In genomic region chr3:116333711-116334110, GRCm38 (mm10) we compare ENCODE assay signal across 16 mouse cellular contexts.
"Had no signal": no experiment of that assay in that cellular context is flagged by ENCODE, and none has a peak within 500 bp of the region (broad histone marks: within the 10 kb centered on the region; RNA-seq: fewer than 3 reads in every experiment).

No protein-coding gene starts in this region.

- H3K27ac ChIP-seq: heart, adult 2 months; hindbrain, embryonic 13.5 days; hindbrain, embryonic 15.5 days; hindbrain, postnatal 0 days; kidney, embryonic 15.5 days; kidney, postnatal 0 days; limb, embryonic 13.5 days; limb, embryonic 15.5 days; liver, embryonic 14.5 days had no signal

- DNase-seq: gastrocnemius, postnatal 36 days; kidney, adult 11 months; layer of hippocampus, adult 9-11 months; layer of hippocampus, postnatal 36 days had no signal

- H3K9me3 ChIP-seq: heart, embryonic 12.5 days; hindbrain, embryonic 13.5 days; hindbrain, embryonic 15.5 days; kidney, embryonic 15.5 days; limb, embryonic 13.5 days; limb, embryonic 15.5 days had no signal

- ATAC-seq: forebrain, postnatal 0 days; hindbrain, postnatal 0 days had no signal

- H3K4me2 ChIP-seq: heart, embryonic 12.5 days; hindbrain, embryonic 13.5 days; hindbrain, embryonic 15.5 days; kidney, embryonic 15.5 days; limb, embryonic 13.5 days; limb, embryonic 15.5 days; liver, embryonic 11.5 days had no signal

- H3K27me3 ChIP-seq: heart, embryonic 12.5 days; hindbrain, embryonic 13.5 days; hindbrain, embryonic 15.5 days; kidney, embryonic 15.5 days; limb, embryonic 13.5 days; limb, embryonic 15.5 days had no signal

- H3K4me3 ChIP-seq: heart, adult 2 months; heart, embryonic 12.5 days; hindbrain, embryonic 13.5 days; hindbrain, embryonic 15.5 days; kidney, embryonic 15.5 days; limb, embryonic 13.5 days; limb, embryonic 15.5 days had no signal

- H3K4me1 ChIP-seq: heart, embryonic 12.5 days; hindbrain, embryonic 13.5 days; hindbrain, embryonic 15.5 days; limb, embryonic 15.5 days had no signal

- H3K9ac ChIP-seq: forebrain, postnatal 0 days; heart, embryonic 12.5 days; hindbrain, embryonic 13.5 days; hindbrain, embryonic 15.5 days; kidney, embryonic 15.5 days; limb, embryonic 13.5 days; limb, embryonic 15.5 days; liver, embryonic 14.5 days had no signal

- H3K36me3 ChIP-seq: heart, embryonic 12.5 days; hindbrain, embryonic 13.5 days; hindbrain, embryonic 15.5 days; kidney, embryonic 15.5 days; limb, embryonic 13.5 days; limb, embryonic 15.5 days had no signal
